Mouse (Mus musculus) ES-E14 (cell line): ENCODE results near the gene Ccnyl1. TPM values are rescaled to one million over a fixed set of nuclear protein-coding genes. Genes with fewer than 3 reads are reported as not detected.

Source experiments
- DNase-seq: peaks from one replicate; pipeline ENCODE4 v3.0.0-alpha.2; 2013; ENCODE audit warnings: low read depth, low spot score
- H3K27ac ChIP-seq: 2 replicates; pipeline ENCODE4 v1.5.1; 2012; ENCODE audit warnings: low read depth, mild to moderate bottlenecking, low read length, moderate library complexity, mixed read lengths; ENCODE audit not compliant: poor library complexity, insufficient read depth, severe bottlenecking
- H3K36me3 ChIP-seq: 2 replicates; pipeline ENCODE4 v1.6.1; 2012; ENCODE audit warnings: mild to moderate bottlenecking, low read length, moderate library complexity, mixed read lengths; ENCODE audit not compliant: control insufficient read depth, poor library complexity, insufficient read depth, severe bottlenecking
- H3K4me1 ChIP-seq, 2 experiments: fragments of 150-350 bp in 1 of 2; sonication (generic) in 1 of 2; 2 replicates each; pipeline ENCODE4 v1.6.1; 2012; ENCODE audit warnings: low read length in 2 of 2, mild to moderate bottlenecking in 1 of 2, mixed read lengths in 1 of 2; ENCODE audit not compliant: control insufficient read depth in 2 of 2, insufficient read depth in 2 of 2, poor library complexity in 1 of 2
- H3K4me3 ChIP-seq, 2 experiments: fragments of 150-350 bp in 1 of 2; sonication (generic) in 1 of 2; 2 replicates each; pipeline ENCODE4 v1.5.1; 2012; ENCODE audit warnings: low read length in 2 of 2, low read depth in 1 of 2, mild to moderate bottlenecking in 1 of 2, mixed read lengths in 1 of 2; ENCODE audit not compliant: insufficient read depth in 1 of 2, poor library complexity in 1 of 2, severe bottlenecking in 1 of 2
- H3K9ac ChIP-seq: 2 replicates; pipeline ENCODE4 v1.6.1; 2012; ENCODE audit warnings: low read depth, mild to moderate bottlenecking, low read length, mixed read lengths; ENCODE audit not compliant: poor library complexity, insufficient read depth, severe bottlenecking
- H3K9me3 ChIP-seq: fragments of 150-350 bp; sonication (generic); 2 replicates; pipeline ENCODE4 v1.6.1; 2012; ENCODE audit warnings: low read depth, mild to moderate bottlenecking, low read length; ENCODE audit not compliant: control insufficient read depth, insufficient read depth
- CHD2 ChIP-seq: IDR thresholded peaks from 2 replicates; pipeline ENCODE4 v1.6.1; 2014; ENCODE audit warnings: mild to moderate bottlenecking, low read depth, low read length, inconsistent platforms
- HCFC1 ChIP-seq: IDR thresholded peaks from 2 replicates; pipeline ENCODE4 v1.6.1; 2012; ENCODE audit warnings: low read length, inconsistent platforms, borderline replicate concordance; ENCODE audit not compliant: insufficient read depth
- MAFK ChIP-seq: IDR thresholded peaks from 2 replicates; pipeline ENCODE4 v1.6.1; 2014; ENCODE audit warnings: mild to moderate bottlenecking, low read depth, low read length, inconsistent platforms; ENCODE audit not compliant: insufficient read depth
- ZC3H11A ChIP-seq: IDR thresholded peaks from 2 replicates; pipeline ENCODE4 v1.6.1; 2012; ENCODE audit warnings: low read depth, mild to moderate bottlenecking, inconsistent platforms, low read length, borderline replicate concordance
- ZNF384 ChIP-seq: IDR thresholded peaks from 2 replicates; pipeline ENCODE4 v1.6.1; 2012; ENCODE audit warnings: low read depth, low read length, inconsistent platforms
- in situ Hi-C, 2 experiments: fragments of 600-800 bp; cut with MboI; formaldehyde crosslinking; loops; one replicate each; pipeline ENCODE4 v1.15.1; 2025; ENCODE audit warnings: low sequenced_read_pairs in 2 of 2, inconsistent platforms in 1 of 2; ENCODE audit not compliant: unreplicated experiment in 2 of 2
- total RNA-seq: library from RNA; depleted of rRNA; stranded (reverse); fragments of 300-350 nt; gene quantifications from 2 replicates; pipeline ENCODE4 v1.2.3, GENCODE M21; 2012

The Ccnyl1 gene
- total RNA-seq, 1 experiment, result 24.9 TPM

GRCm38 (mm10) chr1:64653701-64654100, 36.6 kb upstream of the Ccnyl1 start:
- in situ Hi-C loops, result no loop called here
- Histone ChIP-seq H3K27ac (no peak overlapping the region), H3K4me3 (no peak overlapping the region), H3K4me1 (no peaks in the 10 kb centered on the region; a peak in 1 of 4 replicates), H3K9ac (no peak overlapping the region), H3K36me3 (no peaks in the 10 kb centered on the region), H3K9me3 (no peaks in the 10 kb centered on the region)
- DNase-seq, result no peak
- TF ChIP-seq CHD2, result no peak
- no peak for TF ChIP-seq MAFK
- TF ChIP-seq ZC3H11A, result no peak

GRCm38 (mm10) chr1:64655415-64655814, 34.8 kb upstream of the Ccnyl1 start:
- in situ Hi-C loops, result no loop called here
- TF ChIP-seq MAFK (no peak), ZNF384 (peak; percentile 88), HCFC1 (no peak), CHD2 (no peak)

GRCm38 (mm10) chr1:64656423-64657129, 33.7 kb upstream of the Ccnyl1 start:
- Histone ChIP-seq H3K9me3 (no peaks in the 10 kb centered on the region), H3K36me3 (no peaks in the 10 kb centered on the region), H3K4me1 (no peaks in the 10 kb centered on the region; a peak in 1 of 4 replicates), H3K9ac (no peak overlapping the region), H3K27ac (no peak overlapping the region), H3K4me3 (no peak overlapping the region)
- TF ChIP-seq MAFK, result no peak
- TF ChIP-seq ZC3H11A, result no peak
- no peak for TF ChIP-seq HCFC1
- no peak for TF ChIP-seq ZNF384
- TF ChIP-seq CHD2, result no peak
- DNase-seq, result no peak
- in situ Hi-C loops, result no loop called here

More at GRCm38 (mm10) chr1:64655415-64655814, 34.8 kb upstream of the Ccnyl1 start:
- no peaks in the 10 kb centered on the region; a peak in 1 of 4 replicates for H3K4me1 ChIP-seq
- no peak for DNase-seq
- no peak overlapping the region for H3K4me3 ChIP-seq
- H3K9ac ChIP-seq, result no peak overlapping the region
- H3K9me3 ChIP-seq, result no peaks in the 10 kb centered on the region
- no peaks in the 10 kb centered on the region for H3K36me3 ChIP-seq
- H3K27ac ChIP-seq, result no peak overlapping the region

DNA sequence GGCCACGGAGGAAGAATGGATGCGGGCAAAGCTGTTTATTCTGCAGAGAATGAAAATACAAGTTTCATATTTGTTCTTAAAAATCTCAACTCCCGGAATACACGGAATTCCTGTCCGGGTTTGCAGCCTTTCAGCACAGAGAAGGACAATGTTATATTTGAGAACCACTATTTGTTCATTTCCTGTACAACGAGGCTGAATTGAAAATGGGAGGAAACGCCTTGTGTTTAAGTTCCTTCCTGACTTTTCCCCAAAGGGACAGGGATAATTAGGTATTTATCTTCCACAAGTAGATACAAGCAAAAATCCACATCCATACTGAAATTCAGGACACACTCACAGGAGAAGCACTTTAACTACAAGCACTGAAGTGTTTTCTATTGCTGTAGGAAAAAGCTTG, 31.4 kb upstream of the Ccnyl1 start:
- no peak for DNase-seq
- Histone ChIP-seq H3K4me3 (no peak overlapping the region), H3K9ac (no peak overlapping the region), H3K9me3 (no peaks in the 10 kb centered on the region), H3K27ac (no peak overlapping the region), H3K4me1 (no peaks in the 10 kb centered on the region; a peak in 1 of 4 replicates), H3K36me3 (no peaks in the 10 kb centered on the region)
- in situ Hi-C loops, result no loop called here
- TF ChIP-seq ZC3H11A, result no peak
- TF ChIP-seq HCFC1, result no peak
- TF ChIP-seq ZNF384, result no peak
- TF ChIP-seq MAFK, result no peak
- TF ChIP-seq CHD2, result no peak
